Mouse (Mus musculus): ENCODE measurements around the gene E330034G19Rik. TPM values are rescaled to one million over a fixed set of nuclear protein-coding genes. Genes with fewer than 3 reads are reported as not detected.

The E330034G19Rik gene
- 0.04 TPM in 1 of 2 replicates, not detected in the other for polyA plus RNA-seq (2012; rRNA removed)

GRCm38 (mm10) chr14:24292914-24293313 lies at the start of gene E330034G19Rik:
E330034G19Rik (plus strand) TSS chr14:24293214.

GRCm38 (mm10) chr14:24245177-24246081 lies 47.6 kb upstream of the E330034G19Rik start, which contains the start of gene Dlg5:
Dlg5 (minus strand) TSS chr14:24245920.

Other genes starting within 250 kb of the E330034G19Rik start
- gene Dlg5, start 47.3 kb upstream of the E330034G19Rik start, polyA plus RNA-seq (2012; rRNA removed), result 69.5 and 70.2 TPM in 2 replicates
- 14.9 and 17.0 TPM in 2 replicates for gene Polr3a, start 193.8 kb downstream of the E330034G19Rik start, polyA plus RNA-seq (2012; rRNA removed)
- gene Rps24, start 193.9 kb downstream of the E330034G19Rik start, polyA plus RNA-seq (2012; rRNA removed), result 3,069 and 3,363 TPM in 2 replicates

Measured in central nervous system, embryonic 14 days (tissue).